Mouse (Mus musculus) liver, embryonic 18 days (tissue): ENCODE results near the gene Mgam. TPM values are rescaled to one million over a fixed set of nuclear protein-coding genes. Genes with fewer than 3 reads are reported as not detected.

Source experiments
- polyA plus RNA-seq: library from polyadenylated mRNA; depleted of rRNA; stranded (reverse); fragments of >200 nt; gene quantifications from 2 replicates; pipeline ENCODE4 v1.2.3, GENCODE M21; 2012; rRNA removed

The Mgam gene
- polyA plus RNA-seq: 6.7 and 7.3 TPM in 2 replicates

DNA sequence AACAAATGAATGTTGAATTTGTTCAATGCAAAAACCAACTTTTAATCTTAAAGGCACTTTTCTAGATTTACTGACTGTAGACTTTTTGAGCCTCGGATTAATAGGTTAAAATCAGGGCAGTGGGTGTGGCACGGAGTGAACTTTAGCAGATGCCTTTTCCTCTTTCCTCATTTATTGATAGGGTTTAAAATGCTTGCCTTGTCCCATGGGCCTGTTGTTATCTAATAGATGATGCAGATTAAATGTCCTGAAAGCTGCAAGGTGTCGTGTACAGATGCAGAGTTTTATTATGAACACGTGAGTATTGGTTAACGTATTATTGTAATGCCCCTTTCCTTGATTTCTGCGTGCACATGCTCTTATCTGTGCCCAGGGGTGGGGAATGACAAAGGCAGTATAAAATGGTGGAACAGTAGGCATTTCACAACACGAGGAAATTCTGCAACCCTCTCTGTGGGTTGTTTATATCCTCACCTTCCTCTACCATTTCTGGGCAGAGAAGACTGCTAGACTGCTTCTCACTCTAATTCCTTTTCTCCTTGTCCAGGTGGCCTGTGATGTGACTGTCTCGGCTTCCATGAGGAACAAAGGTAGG, at the start of gene Mgam:
TSS of gene Mgam (plus strand) at position 426 of the 595 bp plus-strand sequence.

DNA sequence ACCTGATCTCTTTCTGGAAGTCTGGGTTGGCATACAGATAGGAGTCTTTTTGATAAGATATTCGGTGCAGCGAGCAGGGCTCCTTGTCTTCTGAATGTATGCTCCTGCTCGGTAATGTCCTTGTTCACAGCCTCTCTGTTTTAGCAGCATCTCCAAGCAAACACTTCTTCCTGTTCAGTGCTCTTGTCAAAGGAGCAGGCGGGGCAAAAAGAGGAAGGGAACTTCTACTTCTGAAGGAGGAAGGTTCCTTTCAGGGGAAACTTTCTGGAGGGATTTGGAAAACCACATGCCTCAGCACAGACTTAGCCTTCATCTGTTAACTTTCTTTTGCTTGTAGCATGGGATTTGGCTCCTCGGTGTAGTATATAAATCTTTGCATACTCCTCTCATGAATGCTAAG, 43.0 kb upstream of the Mgam start, which contains the start of gene Clec5a:
TSS of gene Clec5a (minus strand) at position 177 of the 400 bp plus-strand sequence.

DNA sequence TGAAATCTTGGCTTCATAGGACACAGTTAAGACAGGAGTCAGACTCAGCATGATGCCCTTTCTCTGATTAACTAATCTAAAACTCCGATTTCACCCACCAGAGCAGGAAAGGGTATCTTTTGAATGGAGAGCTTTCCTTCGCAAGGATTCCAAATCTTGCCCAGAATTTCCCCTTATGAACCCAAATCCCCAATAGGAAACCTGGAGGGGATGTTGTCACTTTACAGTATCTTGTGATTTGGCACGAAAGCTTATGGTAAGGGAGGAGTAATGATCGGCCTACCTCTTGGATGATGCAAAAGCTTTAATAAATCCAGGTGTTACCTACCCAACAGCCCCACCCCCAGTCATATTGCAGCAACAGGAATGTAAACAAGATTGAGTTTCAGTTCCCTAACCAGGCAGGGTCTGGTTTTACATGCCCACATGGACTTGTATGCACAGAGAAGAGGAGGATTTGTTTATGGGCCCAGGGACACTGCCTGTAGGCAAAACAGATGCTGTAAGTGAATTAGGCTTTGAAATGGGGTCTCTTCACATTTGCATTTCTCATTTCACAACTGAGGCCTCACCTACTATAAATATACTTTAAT, 15.3 kb upstream of the Mgam start, which contains the start of gene Tas2r138:
TSS of gene Tas2r138 (minus strand) at position 51 of the 593 bp plus-strand sequence.

Other genes starting within 250 kb of the Mgam start
- gene E330009J07Rik, start 192.7 kb upstream of the Mgam start, polyA plus RNA-seq: 3.3 and 3.4 TPM in 2 replicates
- gene Wee2, start 189.7 kb upstream of the Mgam start, polyA plus RNA-seq: 0.01 TPM in 2 replicates
- 37.9 and 40.0 TPM in 2 replicates for gene Ssbp1, start 157.5 kb upstream of the Mgam start, polyA plus RNA-seq
- gene Tas2r137, start 137.6 kb upstream of the Mgam start, polyA plus RNA-seq: not detected in 2 replicates
- 0.07 TPM in 1 of 2 replicates, not detected in the other for gene Tas2r108, start 135.3 kb upstream of the Mgam start, polyA plus RNA-seq
- not detected in 2 replicates for gene Prss37, start 109.3 kb upstream of the Mgam start, polyA plus RNA-seq
- not detected in 2 replicates for gene Olfr461, start 73.8 kb upstream of the Mgam start, polyA plus RNA-seq
- gene Olfr460, start 59.3 kb upstream of the Mgam start, polyA plus RNA-seq: 0.01 TPM in 1 of 2 replicates, not detected in the other
- gene Clec5a, start 43.0 kb upstream of the Mgam start, polyA plus RNA-seq: 7.0 and 8.9 TPM in 2 replicates
- gene Tas2r138, start 15.5 kb upstream of the Mgam start, polyA plus RNA-seq: not detected in 2 replicates